Mouse (Mus musculus): ENCODE measurements around the gene Vwa8. TPM values are rescaled to one million over a fixed set of nuclear protein-coding genes. Genes with fewer than 3 reads are reported as not detected.

The Vwa8 gene
- polyA plus RNA-seq, 1 experiment from 2014 or later = 8.1 TPM

DNA sequence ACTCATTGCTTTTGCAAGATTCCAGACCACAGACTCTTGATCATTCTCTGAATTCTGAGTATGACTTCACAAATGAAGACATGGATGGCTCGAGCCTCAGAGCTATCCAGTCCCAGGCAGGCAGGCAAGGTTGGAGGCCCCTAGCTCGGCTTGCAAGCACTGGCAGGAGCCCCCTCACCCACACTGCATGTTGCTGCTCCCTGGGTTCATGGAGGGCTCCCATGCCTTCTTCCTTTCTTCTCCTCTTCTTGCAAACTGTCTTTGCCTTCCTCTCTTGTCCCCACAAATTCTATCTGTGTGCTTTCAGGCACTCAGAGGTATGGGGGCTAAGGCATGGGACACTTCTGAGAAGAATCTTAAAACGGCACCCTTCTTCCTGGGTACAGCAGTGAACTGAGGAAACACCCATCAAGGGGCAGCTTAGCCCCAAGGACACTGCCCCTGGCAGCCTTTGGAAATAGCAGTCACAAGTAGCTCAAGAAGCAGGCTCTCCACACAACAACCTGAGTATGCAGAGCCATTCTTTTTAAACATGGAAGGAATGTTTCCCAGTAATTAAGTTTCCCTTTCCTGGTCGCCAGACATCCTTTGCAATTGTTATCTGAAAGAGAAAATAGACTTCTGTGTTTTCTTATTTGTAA is 354.0 kb downstream of the Vwa8 start:
- peaks cover 8% of the 10 kb centered on the region for H3K4me1 ChIP-seq (ENCODE audit: control insufficient read depth, insufficient read depth, low read length)
- no peak for ATAC-seq (replicated peaks; ENCODE audit: insufficient number of reproducible peaks, low FRiP score, low TSS enrichment, low read depth)
- no peak overlapping the region for H3K4me2 ChIP-seq (ENCODE audit: low read depth, low read length)
- H3K27ac ChIP-seq (replicated peaks; ENCODE audit: low read depth, low read length) = peak overlapping the region; percentile 90
- H3K27me3 ChIP-seq (ENCODE audit: control insufficient read depth, insufficient read depth, low read length) = no peaks in the 10 kb centered on the region
- H3K4me3 ChIP-seq (ENCODE audit: low read depth, low read length) = no peak overlapping the region
- H3K36me3 ChIP-seq (replicated peaks; ENCODE audit: control insufficient read depth, insufficient read depth, low read depth, low read length) = no peaks in the 10 kb centered on the region
- H3K9ac ChIP-seq (replicated peaks; ENCODE audit: low read length) = no peak overlapping the region
- H3K9me3 ChIP-seq (replicated peaks; ENCODE audit: control insufficient read depth, low read length) = no peaks in the 10 kb centered on the region
- WGBS = 24% methylated on average over 4 of the region's 4 CpGs
- DNase-seq (ENCODE audit: low spot score) = peak; percentile 48

- Histone ChIP-seq H3K36me3 (replicated peaks; ENCODE audit: control insufficient read depth, insufficient read depth, low read depth, low read length) (no peaks in the 10 kb centered on the region), H3K27me3 (ENCODE audit: control insufficient read depth, insufficient read depth, low read length) (no peaks in the 10 kb centered on the region), H3K9me3 (replicated peaks; ENCODE audit: control insufficient read depth, low read length) (no peaks in the 10 kb centered on the region), H3K4me2 (ENCODE audit: low read depth, low read length) (no peak overlapping the region), H3K9ac (replicated peaks; ENCODE audit: low read length) (no peak overlapping the region; the same call in 1 of the 2 replicates), H3K4me1 (ENCODE audit: control insufficient read depth, insufficient read depth, low read length) (peaks cover 8% of the 10 kb centered on the region), H3K4me3 (ENCODE audit: low read depth, low read length) (no peak overlapping the region), H3K27ac (replicated peaks; ENCODE audit: low read depth, low read length) (peak overlapping the region; percentile 90)
- 2% methylated on average over 12 of the region's 12 CpGs for WGBS
- ATAC-seq (replicated peaks; ENCODE audit: insufficient number of reproducible peaks, low FRiP score, low TSS enrichment, low read depth) = peak; percentile 93
- DNase-seq (ENCODE audit: low spot score) = peak; percentile 84
Measured at GRCm38 (mm10) chr14:79203496-79204158, 354.8 kb downstream of the Vwa8 start.

- no peaks in the 10 kb centered on the region for H3K27me3 ChIP-seq (ENCODE audit: control insufficient read depth, insufficient read depth, low read length)
- no peak overlapping the region for H3K27ac ChIP-seq (replicated peaks; ENCODE audit: low read depth, low read length)
- ATAC-seq (replicated peaks; ENCODE audit: insufficient number of reproducible peaks, low FRiP score, low TSS enrichment, low read depth) (no peak), DNase-seq (ENCODE audit: low spot score) (no peak)
- no peaks in the 10 kb centered on the region for H3K36me3 ChIP-seq (replicated peaks; ENCODE audit: control insufficient read depth, insufficient read depth, low read depth, low read length)
- no peak overlapping the region for H3K9ac ChIP-seq (replicated peaks; ENCODE audit: low read length)
- H3K4me1 ChIP-seq (ENCODE audit: control insufficient read depth, insufficient read depth, low read length) = peaks cover 8% of the 10 kb centered on the region
- WGBS = 79% methylated on average over 7 of the region's 7 CpGs
- H3K4me2 ChIP-seq (ENCODE audit: low read depth, low read length) = no peak overlapping the region
- H3K9me3 ChIP-seq (replicated peaks; ENCODE audit: control insufficient read depth, low read length) = no peaks in the 10 kb centered on the region
- no peak overlapping the region for H3K4me3 ChIP-seq (ENCODE audit: low read depth, low read length)
Measured at GRCm38 (mm10) chr14:79204866-79205265, 356.0 kb downstream of the Vwa8 start.

GRCm38 (mm10) chr14:79206210-79206609 is 357.4 kb downstream of the Vwa8 start:
- peaks cover 8% of the 10 kb centered on the region for H3K4me1 ChIP-seq (ENCODE audit: control insufficient read depth, insufficient read depth, low read length)
- H3K36me3 ChIP-seq (replicated peaks; ENCODE audit: control insufficient read depth, insufficient read depth, low read depth, low read length) = no peaks in the 10 kb centered on the region
- DNase-seq (ENCODE audit: low spot score) (peak; percentile 31), ATAC-seq (replicated peaks; ENCODE audit: insufficient number of reproducible peaks, low FRiP score, low TSS enrichment, low read depth) (no peak)
- no peaks in the 10 kb centered on the region for H3K9me3 ChIP-seq (replicated peaks; ENCODE audit: control insufficient read depth, low read length)
- H3K9ac ChIP-seq (replicated peaks; ENCODE audit: low read length) = peak overlapping the region; percentile 5; the same call in 1 of the 2 replicates
- H3K27me3 ChIP-seq (ENCODE audit: control insufficient read depth, insufficient read depth, low read length) = no peaks in the 10 kb centered on the region
- no peak overlapping the region for H3K4me2 ChIP-seq (ENCODE audit: low read depth, low read length)
- H3K27ac ChIP-seq (replicated peaks; ENCODE audit: low read depth, low read length) = 0 out of 2 replicates have a peak overlapping the region, but pooled peaks have one; percentile 22
- 30% methylated on average over 11 of the region's 11 CpGs for WGBS
- no peak overlapping the region for H3K4me3 ChIP-seq (ENCODE audit: low read depth, low read length)

DNA sequence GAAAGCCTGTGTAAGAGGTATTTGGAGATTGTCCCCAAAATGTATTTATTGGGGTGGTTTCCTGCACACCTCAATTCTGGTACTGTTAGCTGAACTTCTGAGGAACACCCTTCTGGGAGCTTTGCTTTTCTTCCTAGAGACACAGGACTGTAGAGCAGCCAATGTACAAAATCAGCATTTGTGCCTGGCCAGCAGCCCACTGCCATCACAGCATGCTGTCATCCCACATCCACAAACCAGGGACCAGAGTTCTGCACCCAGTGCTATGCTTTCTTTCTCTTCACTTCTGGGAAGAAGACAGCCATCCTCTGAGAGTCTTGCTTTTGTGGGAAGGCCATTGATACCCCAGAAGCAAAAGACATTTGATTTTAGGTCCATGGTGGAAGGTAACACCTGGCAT is 359.6 kb downstream of the Vwa8 start:
- no peak overlapping the region for H3K9ac ChIP-seq (replicated peaks; ENCODE audit: low read length)
- peaks cover 5% of the 10 kb centered on the region for H3K4me1 ChIP-seq (ENCODE audit: control insufficient read depth, insufficient read depth, low read length)
- H3K4me2 ChIP-seq (ENCODE audit: low read depth, low read length) = no peak overlapping the region
- no peak overlapping the region for H3K4me3 ChIP-seq (ENCODE audit: low read depth, low read length)
- H3K9me3 ChIP-seq (replicated peaks; ENCODE audit: control insufficient read depth, low read length) = no peaks in the 10 kb centered on the region
- no peak for DNase-seq (ENCODE audit: low spot score)
- H3K27me3 ChIP-seq (ENCODE audit: control insufficient read depth, insufficient read depth, low read length) = no peaks in the 10 kb centered on the region
- no peaks in the 10 kb centered on the region for H3K36me3 ChIP-seq (replicated peaks; ENCODE audit: control insufficient read depth, insufficient read depth, low read depth, low read length)
- H3K27ac ChIP-seq (replicated peaks; ENCODE audit: low read depth, low read length) = no peak overlapping the region
- ATAC-seq (replicated peaks; ENCODE audit: insufficient number of reproducible peaks, low FRiP score, low TSS enrichment, low read depth) = no peak

- Histone ChIP-seq H3K9ac (replicated peaks; ENCODE audit: low read length) (no peak overlapping the region), H3K9me3 (replicated peaks; ENCODE audit: control insufficient read depth, low read length) (no peaks in the 10 kb centered on the region), H3K4me2 (ENCODE audit: low read depth, low read length) (no peak overlapping the region), H3K4me1 (ENCODE audit: control insufficient read depth, insufficient read depth, low read length) (no peaks in the 10 kb centered on the region), H3K4me3 (ENCODE audit: low read depth, low read length) (no peak overlapping the region), H3K36me3 (replicated peaks; ENCODE audit: control insufficient read depth, insufficient read depth, low read depth, low read length) (no peaks in the 10 kb centered on the region), H3K27me3 (ENCODE audit: control insufficient read depth, insufficient read depth, low read length) (no peaks in the 10 kb centered on the region), H3K27ac (replicated peaks; ENCODE audit: low read depth, low read length) (no peak overlapping the region)
- 84% methylated on average over 3 of the region's 3 CpGs for WGBS
- DNase-seq (ENCODE audit: low spot score) (no peak), ATAC-seq (replicated peaks; ENCODE audit: insufficient number of reproducible peaks, low FRiP score, low TSS enrichment, low read depth) (no peak)
Measured at GRCm38 (mm10) chr14:79209813-79210212, 361.0 kb downstream of the Vwa8 start.

DNA sequence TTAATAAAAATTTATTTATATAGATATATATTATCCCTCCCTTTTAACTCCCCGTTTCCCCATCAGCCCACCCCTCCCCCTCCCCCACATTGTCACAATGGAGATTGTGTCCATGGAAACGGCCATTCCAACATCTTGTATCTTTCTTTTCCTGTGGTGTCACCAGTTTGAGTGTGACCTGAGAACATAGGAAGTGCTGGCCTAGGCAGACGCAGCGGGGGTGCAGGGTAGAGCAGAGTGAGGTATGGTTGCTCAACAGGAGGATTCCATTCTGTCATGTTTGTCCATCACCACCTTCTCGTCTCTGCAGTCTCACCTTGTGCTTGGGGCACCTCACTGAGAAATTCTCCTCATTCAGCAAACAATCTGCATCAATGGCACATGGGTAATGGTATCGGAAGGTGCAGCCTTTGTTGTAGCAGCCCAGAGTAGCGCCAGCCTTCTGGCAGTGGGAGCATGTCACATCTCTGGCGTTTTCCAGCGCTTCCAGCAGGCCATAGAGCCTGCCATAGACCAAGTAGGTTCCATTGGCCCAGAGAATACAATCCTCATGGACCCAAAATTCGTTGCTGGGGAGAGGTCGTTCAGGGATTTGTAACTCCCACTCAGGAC is 363.6 kb downstream of the Vwa8 start:
- H3K36me3 ChIP-seq (replicated peaks; ENCODE audit: control insufficient read depth, insufficient read depth, low read depth, low read length) = no peaks in the 10 kb centered on the region
- H3K27ac ChIP-seq (replicated peaks; ENCODE audit: low read depth, low read length) = no peak overlapping the region
- DNase-seq (ENCODE audit: low spot score) = no peak
- no peak overlapping the region for H3K4me3 ChIP-seq (ENCODE audit: low read depth, low read length)
- H3K4me2 ChIP-seq (ENCODE audit: low read depth, low read length) = no peak overlapping the region
- WGBS = 86% methylated on average over 11 of the region's 11 CpGs
- no peak overlapping the region for H3K9ac ChIP-seq (replicated peaks; ENCODE audit: low read length)
- no peaks in the 10 kb centered on the region for H3K9me3 ChIP-seq (replicated peaks; ENCODE audit: control insufficient read depth, low read length)
- no peak for ATAC-seq (replicated peaks; ENCODE audit: insufficient number of reproducible peaks, low FRiP score, low TSS enrichment, low read depth)
- H3K4me1 ChIP-seq (ENCODE audit: control insufficient read depth, insufficient read depth, low read length) = no peaks in the 10 kb centered on the region
- H3K27me3 ChIP-seq (ENCODE audit: control insufficient read depth, insufficient read depth, low read length) = no peaks in the 10 kb centered on the region

GRCm38 (mm10) chr14:79214129-79214528 is 365.3 kb downstream of the Vwa8 start:
- no peak overlapping the region for H3K27ac ChIP-seq (replicated peaks; ENCODE audit: low read depth, low read length)
- no peaks in the 10 kb centered on the region for H3K4me1 ChIP-seq (ENCODE audit: control insufficient read depth, insufficient read depth, low read length)
- H3K36me3 ChIP-seq (replicated peaks; ENCODE audit: control insufficient read depth, insufficient read depth, low read depth, low read length) = no peaks in the 10 kb centered on the region
- no peak overlapping the region for H3K4me2 ChIP-seq (ENCODE audit: low read depth, low read length)
- ATAC-seq (replicated peaks; ENCODE audit: insufficient number of reproducible peaks, low FRiP score, low TSS enrichment, low read depth) (no peak), DNase-seq (ENCODE audit: low spot score) (no peak)
- no peaks in the 10 kb centered on the region for H3K27me3 ChIP-seq (ENCODE audit: control insufficient read depth, insufficient read depth, low read length)
- H3K9me3 ChIP-seq (replicated peaks; ENCODE audit: control insufficient read depth, low read length) = no peaks in the 10 kb centered on the region
- WGBS = 90% methylated on average over 6 of the region's 6 CpGs
- H3K9ac ChIP-seq (replicated peaks; ENCODE audit: low read length) = no peak overlapping the region
- no peak overlapping the region for H3K4me3 ChIP-seq (ENCODE audit: low read depth, low read length)
